Mouse (Mus musculus): Measurements from ENCODE around the gene Mylk.

DNA sequence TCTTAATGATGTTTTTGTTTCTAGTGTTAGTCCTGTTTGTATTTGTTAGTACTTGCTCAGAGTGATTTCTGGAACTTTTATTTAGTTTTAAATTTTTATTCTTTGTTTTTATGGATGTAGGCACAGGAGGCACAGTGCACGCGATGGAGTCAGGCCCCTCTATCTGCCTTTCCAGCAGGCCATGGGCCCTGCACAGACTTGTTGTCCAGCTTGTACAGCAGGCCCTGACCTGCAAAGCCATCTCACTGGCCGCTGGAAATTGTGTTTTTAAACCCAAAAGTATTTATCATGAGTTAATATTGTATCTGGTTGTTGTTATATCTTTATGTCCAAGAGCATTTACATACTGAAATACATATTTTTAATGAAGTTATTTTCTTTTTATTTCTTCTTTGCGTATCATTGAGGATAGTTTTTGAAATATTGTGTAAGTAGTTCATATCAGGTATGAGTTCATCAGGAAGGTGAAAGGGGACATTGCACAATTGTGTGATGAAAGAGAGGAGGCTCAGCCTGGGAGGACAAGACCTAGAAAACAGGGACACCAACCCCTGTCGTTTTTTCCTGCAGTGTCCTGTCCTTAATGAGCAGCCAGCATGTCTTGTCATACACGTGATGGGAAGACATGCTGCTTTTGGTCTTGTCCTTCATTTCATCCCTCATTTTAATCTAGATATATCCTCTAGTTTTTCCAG lies 301.2 kb downstream of the Mylk start:
- TF ChIP-seq POLR2A (IDR thresholded peaks at IDR 0.05; ENCODE audit: low read depth, low read length) (no peak), CTCF (IDR thresholded peaks at IDR 0.05; ENCODE audit: extremely low read depth, insufficient read length, insufficient replicate concordance, low read depth, low read length) (no peak)

Measured in small intestine, adult 2 months (tissue).